Mouse (Mus musculus) C2C12 (cell line): ENCODE results near the gene Nacc2.

ENCODE experiments used
- CEBPB ChIP-seq: IDR thresholded peaks from one replicate; pipeline ENCODE4 v1.6.1; 2011; ENCODE audit warnings: low read depth, mild to moderate bottlenecking, control low read depth, moderate library complexity
- CTCF ChIP-seq: IDR thresholded peaks from one replicate; pipeline ENCODE4 v1.5.1; 2011; ENCODE audit not compliant: control insufficient read depth, insufficient read depth, insufficient read length
- FOSL1 ChIP-seq: IDR thresholded peaks from one replicate; pipeline ENCODE4 v1.8.0; 2011; ENCODE audit warnings: mild to moderate bottlenecking, low read length; ENCODE audit not compliant: poor library complexity, insufficient read depth, severe bottlenecking
- MAX ChIP-seq: IDR thresholded peaks from one replicate; pipeline ENCODE4 v1.6.1; 2011; ENCODE audit warnings: mild to moderate bottlenecking, control low read depth
- MYOD1 ChIP-seq: IDR thresholded peaks from one replicate; pipeline ENCODE4 v1.6.1; 2011; ENCODE audit warnings: low read depth; ENCODE audit not compliant: control insufficient read depth, insufficient read length
- MYOG ChIP-seq: IDR thresholded peaks from one replicate; pipeline ENCODE4 v1.6.1; 2011; ENCODE audit not compliant: control insufficient read depth, insufficient read length; ENCODE audit errors: extremely low read depth
- USF1 ChIP-seq: IDR thresholded peaks from one replicate; pipeline ENCODE4 v1.6.1; 2011; ENCODE audit warnings: low read depth, mild to moderate bottlenecking, control low read depth, moderate library complexity

- TF ChIP-seq CTCF (no peak), CEBPB (no peak), MYOG (no peak), MAX (peak; percentile 60), MYOD1 (peak; percentile 41), FOSL1 (no peak), USF1 (peak; percentile 44)
Measured at GRCm38 (mm10) chr2:26144331-26144730, 21.3 kb upstream of the Nacc2 start.
